Mouse (Mus musculus) 3T3-L1 (cell line): ENCODE results near the gene Aldoc.

Experiments
- DNase-seq: peaks from one replicate; pipeline ENCODE4 v3.0.0-alpha.2; 2015; ENCODE audit warnings: low read depth, low spot score

Gene Aldoc

GRCm38 (mm10) chr11:78360789-78361131 lies 38.0 kb downstream of the Aldoc start:
- DNase-seq, result no peak

- peak; percentile 41 for DNase-seq
These were observed 40.7 kb downstream of the Aldoc start for GRCm38 (mm10) chr11:78363309-78364007.

- DNase-seq, result peak; percentile 76
These were observed 41.3 kb downstream of the Aldoc start for GRCm38 (mm10) chr11:78364103-78364502.

GRCm38 (mm10) chr11:78367456-78368225 lies 44.9 kb downstream of the Aldoc start:
- DNase-seq, result no peak

- DNase-seq, result peak; percentile 88
These were observed 47.6 kb downstream of the Aldoc start for GRCm38 (mm10) chr11:78370389-78370788.

GRCm38 (mm10) chr11:78371711-78372110 lies 48.9 kb downstream of the Aldoc start:
- no peak for DNase-seq

GRCm38 (mm10) chr11:78372166-78372565 lies 49.4 kb downstream of the Aldoc start:
- DNase-seq, result peak; percentile 58

GRCm38 (mm10) chr11:78372610-78373009 lies 49.8 kb downstream of the Aldoc start:
- DNase-seq, result peak; percentile 33

GRCm38 (mm10) chr11:78374147-78374546 lies 51.4 kb downstream of the Aldoc start:
- DNase-seq, result no peak
